Mouse (Mus musculus): Measurements from ENCODE around the gene Usp22. TPM values are rescaled to one million over a fixed set of nuclear protein-coding genes. Genes with fewer than 3 reads are reported as not detected.
"Not testable (repeated sequence)": the region's sequence is repeated elsewhere in the genome, so short reads cannot be mapped to it uniquely, and the experiment has no call there.

Usp22 gene
- total RNA-seq, 2 experiments from 2014 or later: 6.5 to 18.0 TPM

DNA sequence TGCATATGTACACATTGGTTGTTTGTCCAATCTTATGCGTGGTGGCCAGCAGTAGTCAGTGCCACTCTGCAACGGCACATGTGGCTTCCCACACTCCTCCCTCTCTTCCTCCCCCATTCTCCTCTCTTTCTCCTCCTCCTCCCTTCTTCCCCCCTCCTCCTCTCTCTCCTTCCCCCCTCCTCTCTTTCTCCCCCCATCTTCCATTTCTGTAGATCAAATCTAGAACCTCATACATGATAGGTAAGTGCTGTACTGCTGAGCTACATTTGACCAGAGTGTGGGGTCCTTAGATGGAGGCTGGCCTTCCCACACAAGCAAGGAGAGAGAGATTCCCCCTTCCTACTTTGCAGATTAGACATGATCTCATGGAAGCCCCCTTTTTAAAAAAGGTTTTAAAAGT lies 17.9 kb upstream of the Usp22 start:
- ATAC-seq (replicated peaks; ENCODE audit: low FRiP score, poor library complexity, severe bottlenecking): no peak

DNA sequence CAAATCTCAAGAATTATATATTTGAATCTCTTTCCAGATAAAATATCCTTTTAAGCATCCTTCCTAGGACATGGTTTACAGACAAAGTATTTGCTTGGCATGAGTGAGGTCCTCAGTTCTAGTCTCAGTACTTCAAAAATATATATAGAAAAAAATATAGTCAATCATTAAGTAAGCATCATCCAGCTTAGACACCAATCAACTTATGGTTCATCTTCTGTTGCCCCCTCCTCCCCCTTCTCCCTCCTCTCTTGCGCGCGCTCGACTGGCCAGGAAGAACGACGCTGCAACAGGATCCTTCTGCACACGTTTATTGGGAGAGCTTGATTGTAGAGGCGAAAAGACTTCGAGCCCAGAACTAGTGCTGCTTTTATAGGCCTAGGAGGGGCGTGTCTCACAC lies 17.3 kb upstream of the Usp22 start:
- not testable (repeated sequence) for ATAC-seq (replicated peaks; ENCODE audit: low FRiP score, poor library complexity, severe bottlenecking)

DNA sequence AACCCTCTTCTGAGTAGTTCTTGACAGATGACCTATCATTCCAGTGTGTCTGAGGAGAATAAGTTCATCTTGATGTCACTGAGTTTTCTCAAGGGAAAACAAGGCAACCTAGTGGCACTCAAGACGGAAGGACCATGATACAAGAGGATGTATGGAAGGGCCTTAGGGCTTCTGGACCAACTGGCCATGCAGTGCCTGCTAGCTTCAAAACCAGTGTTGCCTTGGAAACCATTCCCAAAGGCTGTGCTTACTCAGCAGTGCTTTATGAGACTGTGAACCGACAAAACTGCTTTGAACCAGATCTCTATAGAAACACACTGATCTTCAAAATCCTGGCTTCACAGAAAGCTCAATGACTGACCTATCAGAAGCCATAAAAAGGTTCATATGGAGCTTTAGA lies 15.9 kb upstream of the Usp22 start:
- no peak for ATAC-seq (replicated peaks; ENCODE audit: low FRiP score, poor library complexity, severe bottlenecking)

GRCm38 (mm10) chr11:61183820-61184219 lies 9.0 kb upstream of the Usp22 start:
- ATAC-seq (replicated peaks; ENCODE audit: low FRiP score, poor library complexity, severe bottlenecking): no peak; the same call in 1 of the 2 replicates

GRCm38 (mm10) chr11:61181624-61182023 lies 6.8 kb upstream of the Usp22 start:
- no peak for ATAC-seq (replicated peaks; ENCODE audit: low FRiP score, poor library complexity, severe bottlenecking)

GRCm38 (mm10) chr11:61180361-61180760 lies 5.5 kb upstream of the Usp22 start:
- ATAC-seq (replicated peaks; ENCODE audit: low FRiP score, poor library complexity, severe bottlenecking): no peak

GRCm38 (mm10) chr11:61176321-61176720 lies 1.5 kb upstream of the Usp22 start:
- no peak for ATAC-seq (replicated peaks; ENCODE audit: low FRiP score, poor library complexity, severe bottlenecking)

DNA sequence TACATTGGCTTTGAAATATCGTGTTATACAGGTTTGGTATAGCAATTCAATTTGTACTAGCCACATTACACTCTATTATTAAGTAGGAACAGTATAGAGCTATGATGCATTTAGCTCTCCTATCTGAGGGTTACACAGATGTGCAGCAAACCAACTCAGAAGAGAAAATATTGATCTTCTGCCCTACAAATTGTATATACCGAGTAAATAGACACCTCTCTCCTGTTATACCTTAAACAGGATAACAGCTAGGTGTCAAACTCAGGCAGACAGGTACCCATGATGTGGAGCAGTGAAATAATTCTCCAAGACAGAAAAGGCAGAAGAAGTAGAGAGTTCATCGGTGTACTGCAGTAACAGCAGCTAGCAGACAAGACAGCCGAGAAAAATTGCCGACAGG lies 923 bp upstream of the Usp22 start:
- no peak for ATAC-seq (replicated peaks; ENCODE audit: low FRiP score, poor library complexity, severe bottlenecking)

DNA sequence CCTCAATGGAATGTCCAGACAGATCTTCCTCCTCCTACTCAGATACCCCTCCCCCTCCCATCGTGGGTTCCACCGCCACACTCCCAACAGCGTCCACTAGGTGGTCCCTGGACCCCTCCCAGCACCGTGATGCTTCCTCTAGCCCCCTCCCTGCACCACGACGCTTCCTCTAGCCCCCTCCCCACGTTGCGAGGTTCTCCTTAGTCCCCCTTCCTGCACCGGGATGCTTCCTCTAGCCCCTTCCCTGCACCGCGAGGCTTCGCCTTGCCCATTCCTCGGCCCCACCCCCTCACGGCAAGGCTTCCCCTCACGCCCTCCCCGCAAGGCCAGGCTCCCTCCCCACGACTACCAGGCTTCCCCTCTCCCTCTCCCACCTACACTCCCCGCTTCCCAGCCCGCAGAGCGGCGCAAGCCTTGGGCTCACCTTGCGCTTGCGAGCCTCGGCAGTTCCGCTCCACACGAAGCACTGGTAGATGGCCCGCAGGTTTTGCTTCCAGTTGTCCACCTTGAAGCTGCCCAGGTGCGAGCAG lies 499 bp downstream of the Usp22 start:
- ATAC-seq (replicated peaks; ENCODE audit: low FRiP score, poor library complexity, severe bottlenecking): no peak

DNA sequence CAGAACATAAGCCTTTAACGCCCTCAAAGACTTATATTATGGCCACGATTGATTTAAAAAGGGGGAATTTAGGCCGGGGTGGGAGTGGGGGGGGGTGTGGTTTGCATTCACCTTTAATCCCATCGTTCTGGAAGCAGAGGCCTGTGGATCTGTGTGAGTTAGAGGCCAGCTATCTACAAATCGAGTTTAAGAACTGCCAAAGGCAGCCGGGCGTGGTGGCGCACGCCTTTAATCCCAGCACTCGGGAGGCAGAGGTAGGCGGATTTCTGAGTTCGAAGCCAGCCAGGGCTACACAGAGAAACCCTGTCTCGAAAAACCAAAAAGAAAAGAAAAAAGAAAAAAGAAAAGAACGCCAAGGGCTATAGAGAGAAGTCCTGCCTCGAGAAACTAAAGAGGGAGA lies 1.4 kb downstream of the Usp22 start:
- not testable (repeated sequence) for ATAC-seq (replicated peaks; ENCODE audit: low FRiP score, poor library complexity, severe bottlenecking)

GRCm38 (mm10) chr11:61170184-61170583 lies 4.7 kb downstream of the Usp22 start:
- ATAC-seq (replicated peaks; ENCODE audit: low FRiP score, poor library complexity, severe bottlenecking): no peak

- ATAC-seq (replicated peaks; ENCODE audit: low FRiP score, poor library complexity, severe bottlenecking): no peak
Measured at GRCm38 (mm10) chr11:61164881-61165280, 10.0 kb downstream of the Usp22 start.

DNA sequence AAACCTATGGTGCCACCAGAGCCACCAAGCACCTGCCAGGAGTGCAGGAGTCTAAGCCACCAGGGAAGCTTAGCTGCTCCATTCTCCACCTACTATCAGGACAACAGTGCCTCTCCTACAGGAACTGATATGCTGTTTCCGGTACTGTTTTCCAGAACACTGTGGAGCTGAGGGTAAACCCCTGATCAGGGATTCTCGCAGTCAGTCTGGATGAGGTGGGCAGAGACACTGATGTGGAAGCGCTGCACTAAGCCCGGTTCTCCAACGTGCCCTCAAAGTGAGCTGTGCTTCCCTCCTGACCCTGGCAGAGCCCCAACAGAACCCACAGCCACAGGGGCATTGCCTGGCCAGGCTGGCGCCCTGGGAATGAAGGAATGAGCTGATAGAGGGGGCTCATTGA lies 10.5 kb downstream of the Usp22 start:
- ATAC-seq (replicated peaks; ENCODE audit: low FRiP score, poor library complexity, severe bottlenecking): no peak

DNA sequence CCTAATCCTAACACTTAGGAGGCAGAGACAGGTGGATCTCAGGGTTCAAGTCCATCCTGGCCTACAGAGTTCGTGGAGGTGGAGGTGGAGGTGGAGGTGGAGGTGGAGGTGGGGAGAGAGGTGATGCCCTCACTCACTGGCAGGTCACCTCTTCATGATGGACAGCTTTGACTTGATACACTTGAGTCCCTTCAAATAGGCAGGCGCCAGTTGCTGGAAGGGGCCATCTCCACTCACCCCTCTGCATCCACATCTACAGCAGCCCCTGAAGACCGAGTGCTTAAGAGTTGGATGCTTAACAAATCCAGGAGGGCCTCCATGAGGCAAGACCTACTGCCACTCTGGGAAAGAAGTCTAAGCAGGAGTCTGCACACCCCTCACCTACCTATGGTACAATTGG lies 11.5 kb downstream of the Usp22 start:
- ATAC-seq (replicated peaks; ENCODE audit: low FRiP score, poor library complexity, severe bottlenecking): no peak

- no peak for ATAC-seq (replicated peaks; ENCODE audit: low FRiP score, poor library complexity, severe bottlenecking)
Measured at GRCm38 (mm10) chr11:61162776-61163175, 12.1 kb downstream of the Usp22 start.

DNA sequence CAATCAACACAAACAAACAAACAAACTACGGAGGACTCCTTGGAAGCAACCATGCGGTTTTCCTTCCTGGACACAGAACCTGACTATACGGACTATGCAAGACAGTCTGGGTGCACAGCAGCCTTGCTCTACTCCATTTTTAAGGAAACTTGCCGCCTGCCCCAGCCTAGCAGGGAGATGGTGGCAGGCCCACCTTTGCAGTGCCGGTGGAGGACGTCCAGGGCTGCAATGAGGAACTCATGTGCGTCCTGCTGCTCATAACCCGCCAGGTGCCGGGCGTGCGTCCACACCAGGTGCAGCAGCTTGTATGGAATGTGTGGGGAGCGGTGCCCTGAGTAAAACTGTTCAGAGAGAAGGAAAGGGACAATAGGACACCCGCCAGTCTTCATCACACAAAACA lies 13.7 kb downstream of the Usp22 start:
- no peak for ATAC-seq (replicated peaks; ENCODE audit: low FRiP score, poor library complexity, severe bottlenecking)

GRCm38 (mm10) chr11:61159796-61160732 lies 14.8 kb downstream of the Usp22 start:
- ATAC-seq (replicated peaks; ENCODE audit: low FRiP score, poor library complexity, severe bottlenecking): no peak

DNA sequence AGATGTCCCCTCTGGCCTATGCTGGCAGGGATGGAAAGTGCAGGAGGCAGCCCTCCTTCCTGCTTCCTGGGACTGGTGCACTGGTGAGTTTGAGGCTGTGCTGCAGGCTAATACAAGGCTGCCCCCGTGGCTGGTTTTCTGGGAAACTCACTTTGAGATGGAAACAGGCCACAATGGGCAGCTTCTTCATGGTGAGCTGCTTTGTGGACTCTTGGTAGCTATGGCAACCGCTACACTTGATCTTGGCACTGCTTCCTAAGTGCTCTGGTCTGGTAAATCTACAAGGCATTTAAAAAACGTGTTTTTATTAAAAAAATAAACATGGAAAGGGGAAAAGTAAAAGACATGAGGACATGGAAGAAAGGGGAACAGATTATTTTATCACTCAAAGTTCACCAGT lies 16.7 kb downstream of the Usp22 start:
- ATAC-seq (replicated peaks; ENCODE audit: low FRiP score, poor library complexity, severe bottlenecking): no peak

DNA sequence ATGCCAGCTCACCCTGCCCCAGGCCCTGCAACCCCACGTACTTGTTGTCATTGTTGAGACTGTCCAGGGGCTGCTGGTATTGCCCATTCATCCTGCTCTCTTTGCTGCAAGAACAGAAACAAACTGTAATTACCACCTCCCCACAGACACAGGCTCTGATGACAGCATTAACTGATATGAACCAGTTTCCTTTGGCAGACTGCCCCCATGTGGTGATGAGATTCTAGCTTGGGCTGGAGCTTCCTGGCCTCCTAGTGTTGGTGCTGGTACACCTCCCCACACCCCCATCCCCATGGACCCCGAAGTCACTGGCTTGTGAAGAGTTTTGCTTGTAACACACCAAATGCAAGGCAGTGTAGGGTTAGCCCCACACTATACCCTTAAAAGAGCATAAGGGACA lies 19.1 kb downstream of the Usp22 start:
- no peak for ATAC-seq (replicated peaks; ENCODE audit: low FRiP score, poor library complexity, severe bottlenecking)

DNA sequence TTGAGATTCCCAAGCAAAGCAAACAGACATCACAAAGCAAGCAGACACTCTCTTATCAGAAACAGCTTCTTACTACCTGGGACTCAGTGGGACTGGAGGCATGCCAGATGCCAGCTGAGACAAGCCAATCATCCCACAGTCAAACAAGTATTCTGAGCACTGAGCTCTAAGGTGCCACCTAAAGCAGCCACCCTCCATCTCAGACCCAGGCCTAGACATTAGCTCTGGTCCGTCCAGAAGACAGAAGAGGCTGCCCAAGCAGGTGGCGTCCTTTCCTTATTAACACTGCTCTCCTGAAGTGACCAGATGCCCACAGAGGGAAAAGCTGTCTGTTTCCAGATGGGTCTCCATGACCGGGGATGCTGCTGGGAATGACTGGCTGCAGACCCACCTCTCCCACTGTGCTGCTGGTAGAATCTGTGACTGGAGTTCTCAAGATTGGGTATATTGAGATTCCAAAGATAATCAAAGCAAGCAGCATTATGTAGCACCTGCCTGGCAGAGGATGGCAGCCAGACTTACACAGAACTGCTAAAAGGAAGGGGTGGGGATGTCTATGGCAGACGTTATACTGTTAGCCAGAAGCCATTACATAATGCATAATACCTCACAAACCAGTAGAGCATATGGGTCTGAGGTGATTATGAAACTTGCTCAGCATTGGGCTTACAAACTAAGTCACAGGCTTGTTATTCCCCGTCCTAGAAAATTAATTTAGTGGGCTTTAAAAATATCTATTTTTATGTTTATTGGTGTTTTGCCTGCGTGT lies 24.4 kb downstream of the Usp22 start:
- ATAC-seq (replicated peaks; ENCODE audit: low FRiP score, poor library complexity, severe bottlenecking): no peak

DNA sequence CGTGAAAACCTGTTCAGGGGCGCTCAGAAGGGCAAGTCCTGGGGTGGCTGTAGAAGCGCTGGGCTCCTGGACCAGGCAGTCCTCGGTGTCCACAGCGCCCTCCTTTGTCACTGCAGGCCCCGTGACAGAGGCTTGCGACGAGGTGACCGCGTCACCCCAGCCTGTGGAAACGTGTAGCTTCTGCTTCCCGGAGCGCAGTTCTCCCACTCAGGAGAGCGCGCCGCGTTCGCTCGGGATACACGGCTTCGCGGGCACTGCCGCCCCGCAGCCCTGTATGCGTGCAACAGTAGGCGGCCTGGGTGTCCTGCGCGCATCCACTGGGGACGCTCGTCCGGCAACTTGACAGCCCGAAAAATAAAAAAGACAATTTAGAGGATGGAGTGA lies 27.6 kb downstream of the Usp22 start:
- ATAC-seq (replicated peaks; ENCODE audit: low FRiP score, poor library complexity, severe bottlenecking): no peak
